Mouse (Mus musculus): ENCODE measurements around the gene Pcgf3. TPM values are rescaled to one million over a fixed set of nuclear protein-coding genes. Genes with fewer than 3 reads are reported as not detected.

The Pcgf3 gene
- polyA plus RNA-seq, 2 experiments from 2014 or later, result 3.4 to 4.2 TPM

Other genes with a start within 250 kb of the Pcgf3 start
- gene Dr1, start 192.3 kb upstream of the Pcgf3 start, polyA plus RNA-seq (2017; shearing (Covaris generic)), result 10 to 100 TPM; 33.6 to 37.4 TPM
- gene Pigg, start 148.6 kb upstream of the Pcgf3 start, polyA plus RNA-seq (2017; shearing (Covaris generic)), result 1 to 10 TPM; 3.0 to 3.7 TPM
- not detected for gene Gm42517, start 93.3 kb upstream of the Pcgf3 start, polyA plus RNA-seq (2017; shearing (Covaris generic))
- gene Pde6b, start 72.8 kb upstream of the Pcgf3 start, polyA plus RNA-seq (2017; shearing (Covaris generic)), result 1 to 10 TPM in 1 of 2 experiments, under 1 TPM in 1; 0.61 to 1.2 TPM
- 100 to 1,000 TPM; 209 to 291 TPM for gene Atp5k, start 26.8 kb upstream of the Pcgf3 start, polyA plus RNA-seq (2017; shearing (Covaris generic))
- gene Mfsd7a, start 12.3 kb upstream of the Pcgf3 start, polyA plus RNA-seq (2017; shearing (Covaris generic)), result not detected
- not detected for gene Cplx1, start 88.8 kb downstream of the Pcgf3 start, polyA plus RNA-seq (2017; shearing (Covaris generic))
- 10 to 100 TPM; 66.0 to 73.0 TPM for gene Gak, start 168.5 kb downstream of the Pcgf3 start, polyA plus RNA-seq (2017; shearing (Covaris generic))
- 10 to 100 TPM; 36.5 to 39.2 TPM for gene Tmem175, start 168.5 kb downstream of the Pcgf3 start, polyA plus RNA-seq (2017; shearing (Covaris generic))
- 1 to 10 TPM; 8.8 to 9.8 TPM for gene Idua, start 199.1 kb downstream of the Pcgf3 start, polyA plus RNA-seq (2017; shearing (Covaris generic))
- 1 to 10 TPM; 4.4 to 4.5 TPM for gene Dgkq, start 208.4 kb downstream of the Pcgf3 start, polyA plus RNA-seq (2017; shearing (Covaris generic))
- gene Slc26a1, start 214.3 kb downstream of the Pcgf3 start, polyA plus RNA-seq (2017; shearing (Covaris generic)), result under 1 TPM in 1 of 2 experiments, not detected in 1; 0.31 TPM
- not detected for gene Fgfrl1, start 231.2 kb downstream of the Pcgf3 start, polyA plus RNA-seq (2017; shearing (Covaris generic))